Mouse (Mus musculus): ENCODE data around the gene Ptrh2. TPM values are rescaled to one million over a fixed set of nuclear protein-coding genes. Genes with fewer than 3 reads are reported as not detected.

The Ptrh2 gene
- polyA plus RNA-seq (2014; fragmentation: Nextera tagmentation; extraction: Ambion mirVana), result 41.8 and 41.9 TPM in 2 replicates

- ATAC-seq (ENCODE audit: low FRiP score) (peak; percentile 96), DNase-seq (ENCODE audit: low spot score, missing footprints) (peak; percentile 99)
- H3K27me3 ChIP-seq (ENCODE audit: control insufficient read depth, insufficient read depth, low read length), result no peaks in the 10 kb centered on the region
- no peaks in the 10 kb centered on the region for H3K36me3 ChIP-seq (ENCODE audit: control insufficient read depth, insufficient read depth, low read length)
- peak within 1 kb of the TSS; percentile 90 for H3K4me3 ChIP-seq (ENCODE audit: low read depth, low read length)
- H3K4me2 ChIP-seq, result peak within 1 kb of the TSS; percentile 79
- peak within 1 kb of the TSS; percentile 80 for H3K27ac ChIP-seq (ENCODE audit: low read depth, low read length)
- H3K9me3 ChIP-seq (ENCODE audit: control insufficient read depth, low read length), result no peaks in the 10 kb centered on the region
- peaks cover 20% of the 10 kb centered on the region for H3K4me1 ChIP-seq (ENCODE audit: control insufficient read depth, insufficient read depth, low read length)
- WGBS, result under 1% methylated on average over 56 of the region's 56 CpGs
- H3K9ac ChIP-seq (ENCODE audit: low read length), result peak within 1 kb of the TSS; percentile 90
Observed at GRCm38 (mm10) chr11:86683395-86684125, at the start of gene Ptrh2, which contains the start of gene Vmp1. Gene Ptrh2, plus strand, starts transcription at chr11:86683985. Gene Vmp1, minus strand, starts transcription at chr11:86683836.

GRCm38 (mm10) chr11:86634396-86634795 lies 49.4 kb upstream of the Ptrh2 start:
- Histone ChIP-seq H3K27ac (ENCODE audit: low read depth, low read length) (no peak overlapping the region), H3K4me3 (ENCODE audit: low read depth, low read length) (no peak overlapping the region), H3K4me1 (ENCODE audit: control insufficient read depth, insufficient read depth, low read length) (no peaks in the 10 kb centered on the region), H3K9ac (ENCODE audit: low read length) (no peak overlapping the region), H3K4me2 (no peak overlapping the region), H3K27me3 (ENCODE audit: control insufficient read depth, insufficient read depth, low read length) (no peaks in the 10 kb centered on the region), H3K36me3 (ENCODE audit: control insufficient read depth, insufficient read depth, low read length) (no peaks in the 10 kb centered on the region), H3K9me3 (ENCODE audit: control insufficient read depth, low read length) (no peaks in the 10 kb centered on the region)
- ATAC-seq (ENCODE audit: low FRiP score) (no peak), DNase-seq (ENCODE audit: low spot score, missing footprints) (no peak)
- 90% methylated on average over 6 of the region's 6 CpGs for WGBS

- H3K9ac ChIP-seq (ENCODE audit: low read length), result no peak overlapping the region
- H3K4me1 ChIP-seq (ENCODE audit: control insufficient read depth, insufficient read depth, low read length), result no peaks in the 10 kb centered on the region
- no peak overlapping the region for H3K27ac ChIP-seq (ENCODE audit: low read depth, low read length)
- no peak overlapping the region for H3K4me2 ChIP-seq
- WGBS, result 77% methylated on average over 2 of the region's 2 CpGs
- H3K9me3 ChIP-seq (ENCODE audit: control insufficient read depth, low read length), result no peaks in the 10 kb centered on the region
- ATAC-seq (ENCODE audit: low FRiP score), result no peak
- no peaks in the 10 kb centered on the region for H3K36me3 ChIP-seq (ENCODE audit: control insufficient read depth, insufficient read depth, low read length)
- H3K27me3 ChIP-seq (ENCODE audit: control insufficient read depth, insufficient read depth, low read length), result no peaks in the 10 kb centered on the region
- DNase-seq (ENCODE audit: low spot score, missing footprints), result no peak
- H3K4me3 ChIP-seq (ENCODE audit: low read depth, low read length), result no peak overlapping the region
Observed at GRCm38 (mm10) chr11:86637697-86638096, 46.1 kb upstream of the Ptrh2 start.

GRCm38 (mm10) chr11:86641714-86642113 lies 42.1 kb upstream of the Ptrh2 start:
- H3K9ac ChIP-seq (ENCODE audit: low read length), result no peak overlapping the region
- no peak overlapping the region for H3K27ac ChIP-seq (ENCODE audit: low read depth, low read length)
- no peak for DNase-seq (ENCODE audit: low spot score, missing footprints)
- H3K4me2 ChIP-seq, result no peak overlapping the region
- WGBS, result 92% methylated on average over 4 of the region's 4 CpGs
- H3K4me3 ChIP-seq (ENCODE audit: low read depth, low read length), result no peak overlapping the region
- no peaks in the 10 kb centered on the region for H3K4me1 ChIP-seq (ENCODE audit: control insufficient read depth, insufficient read depth, low read length)
- H3K9me3 ChIP-seq (ENCODE audit: control insufficient read depth, low read length), result no peaks in the 10 kb centered on the region
- H3K36me3 ChIP-seq (ENCODE audit: control insufficient read depth, insufficient read depth, low read length), result no peaks in the 10 kb centered on the region
- no peak for ATAC-seq (ENCODE audit: low FRiP score)
- H3K27me3 ChIP-seq (ENCODE audit: control insufficient read depth, insufficient read depth, low read length), result no peaks in the 10 kb centered on the region

GRCm38 (mm10) chr11:86644553-86644952 lies 39.2 kb upstream of the Ptrh2 start:
- no peaks in the 10 kb centered on the region for H3K27me3 ChIP-seq (ENCODE audit: control insufficient read depth, insufficient read depth, low read length)
- ATAC-seq (ENCODE audit: low FRiP score) (no peak), DNase-seq (ENCODE audit: low spot score, missing footprints) (no peak)
- WGBS, result 94% methylated on average over 4 of the region's 4 CpGs
- H3K9me3 ChIP-seq (ENCODE audit: control insufficient read depth, low read length), result no peaks in the 10 kb centered on the region
- no peak overlapping the region for H3K9ac ChIP-seq (ENCODE audit: low read length)
- H3K4me3 ChIP-seq (ENCODE audit: low read depth, low read length), result no peak overlapping the region
- H3K27ac ChIP-seq (ENCODE audit: low read depth, low read length), result no peak overlapping the region
- H3K36me3 ChIP-seq (ENCODE audit: control insufficient read depth, insufficient read depth, low read length), result no peaks in the 10 kb centered on the region
- no peaks in the 10 kb centered on the region for H3K4me1 ChIP-seq (ENCODE audit: control insufficient read depth, insufficient read depth, low read length)
- H3K4me2 ChIP-seq, result no peak overlapping the region

DNA sequence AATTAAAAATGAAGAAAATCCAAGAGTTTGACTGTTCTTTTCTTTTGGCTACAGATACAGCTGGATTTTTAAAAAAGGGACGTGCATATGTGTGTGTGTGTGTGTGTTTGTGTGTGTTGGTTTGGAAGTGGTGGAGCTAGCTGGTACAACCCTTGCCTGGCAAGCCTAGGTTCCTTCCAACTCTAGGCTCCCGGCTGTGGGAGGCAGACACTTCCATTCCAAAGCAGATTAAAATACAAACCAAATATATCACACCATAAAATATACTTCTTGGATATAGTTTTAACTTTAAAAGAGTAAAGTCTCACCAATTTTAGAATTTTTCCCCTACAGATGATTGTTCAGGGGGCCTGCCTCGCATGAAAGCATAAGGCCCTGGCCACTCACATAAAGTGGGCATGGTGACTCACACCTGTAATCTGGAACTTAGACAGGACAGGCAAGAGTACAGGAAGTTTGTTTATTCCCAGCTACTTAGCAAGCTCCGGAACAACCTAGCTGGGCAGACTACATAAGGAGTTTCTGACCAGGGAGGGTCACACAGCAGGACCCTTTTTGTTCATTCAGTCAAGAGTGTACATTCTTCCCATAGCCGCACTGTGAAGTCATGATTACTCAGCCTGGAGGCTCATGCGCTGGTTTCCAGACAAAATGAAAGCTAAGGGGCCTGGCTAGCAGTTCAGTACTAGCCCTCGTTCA lies 37.5 kb upstream of the Ptrh2 start:
- Histone ChIP-seq H3K36me3 (ENCODE audit: control insufficient read depth, insufficient read depth, low read length) (no peaks in the 10 kb centered on the region), H3K9me3 (ENCODE audit: control insufficient read depth, low read length) (no peaks in the 10 kb centered on the region), H3K27ac (ENCODE audit: low read depth, low read length) (no peak overlapping the region), H3K27me3 (ENCODE audit: control insufficient read depth, insufficient read depth, low read length) (no peaks in the 10 kb centered on the region), H3K4me2 (no peak overlapping the region), H3K9ac (ENCODE audit: low read length) (no peak overlapping the region), H3K4me3 (ENCODE audit: low read depth, low read length) (no peak overlapping the region), H3K4me1 (ENCODE audit: control insufficient read depth, insufficient read depth, low read length) (no peaks in the 10 kb centered on the region)
- WGBS, result 62% methylated on average over 7 of the region's 7 CpGs
- no peak for ATAC-seq (ENCODE audit: low FRiP score)
- DNase-seq (ENCODE audit: low spot score, missing footprints), result no peak

GRCm38 (mm10) chr11:86646885-86647459 lies 36.8 kb upstream of the Ptrh2 start:
- 96% methylated on average over 3 of the region's 3 CpGs for WGBS
- Histone ChIP-seq H3K27ac (ENCODE audit: low read depth, low read length) (no peak overlapping the region), H3K9ac (ENCODE audit: low read length) (no peak overlapping the region), H3K27me3 (ENCODE audit: control insufficient read depth, insufficient read depth, low read length) (no peaks in the 10 kb centered on the region), H3K4me3 (ENCODE audit: low read depth, low read length) (no peak overlapping the region), H3K36me3 (ENCODE audit: control insufficient read depth, insufficient read depth, low read length) (no peaks in the 10 kb centered on the region), H3K4me1 (ENCODE audit: control insufficient read depth, insufficient read depth, low read length) (no peaks in the 10 kb centered on the region), H3K9me3 (ENCODE audit: control insufficient read depth, low read length) (no peaks in the 10 kb centered on the region), H3K4me2 (no peak overlapping the region)
- ATAC-seq (ENCODE audit: low FRiP score) (no peak), DNase-seq (ENCODE audit: low spot score, missing footprints) (no peak)

GRCm38 (mm10) chr11:86647706-86648447 lies 35.9 kb upstream of the Ptrh2 start:
- Histone ChIP-seq H3K4me2 (no peak overlapping the region), H3K9me3 (ENCODE audit: control insufficient read depth, low read length) (no peaks in the 10 kb centered on the region), H3K36me3 (ENCODE audit: control insufficient read depth, insufficient read depth, low read length) (no peaks in the 10 kb centered on the region), H3K4me3 (ENCODE audit: low read depth, low read length) (no peak overlapping the region), H3K4me1 (ENCODE audit: control insufficient read depth, insufficient read depth, low read length) (no peaks in the 10 kb centered on the region), H3K9ac (ENCODE audit: low read length) (no peak overlapping the region), H3K27ac (ENCODE audit: low read depth, low read length) (no peak overlapping the region), H3K27me3 (ENCODE audit: control insufficient read depth, insufficient read depth, low read length) (no peaks in the 10 kb centered on the region)
- 85% methylated on average over 15 of the region's 15 CpGs for WGBS
- DNase-seq (ENCODE audit: low spot score, missing footprints) (no peak), ATAC-seq (ENCODE audit: low FRiP score) (no peak)
